Mouse (Mus musculus) C3H10T1/2 (cell line): ENCODE data around the gene Gm4787. TPM values are rescaled to one million over a fixed set of nuclear protein-coding genes. Genes with fewer than 3 reads are reported as not detected.

ENCODE experiments used
- polyA plus RNA-seq, 2 experiments: library from polyadenylated mRNA; unstranded; fragments of >200 nt; fragmentation: generic; extraction: Trizol; gene quantifications; one replicate each; pipeline ENCODE4 v1.2.1; 2012; ENCODE audit warnings: missing spikeins in 2 of 2

Gm4787 gene
- polyA plus RNA-seq, result under 1 TPM; 0.02 to 0.27 TPM

DNA sequence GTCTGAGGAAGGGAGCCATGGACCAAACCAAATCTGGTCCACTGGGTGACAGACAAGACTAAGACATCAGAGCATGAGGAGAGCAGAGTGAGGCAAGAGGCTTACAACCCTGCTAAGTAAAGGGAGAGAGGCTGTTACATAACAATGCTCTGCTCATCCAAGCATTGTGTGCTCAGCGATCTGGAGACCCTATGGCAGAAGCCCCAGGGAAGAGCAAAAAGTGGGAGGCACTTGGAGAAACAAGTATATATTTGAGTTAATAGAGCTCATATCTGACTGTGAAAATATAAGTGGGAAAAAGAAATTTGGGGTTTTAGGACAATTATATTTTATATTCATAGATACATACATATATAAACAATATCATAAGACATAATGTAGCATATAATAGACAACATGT, at the start of gene Gm4787:
Gm4787 (minus strand) TSS at position 101 of the 400 bp plus-strand sequence.

DNA sequence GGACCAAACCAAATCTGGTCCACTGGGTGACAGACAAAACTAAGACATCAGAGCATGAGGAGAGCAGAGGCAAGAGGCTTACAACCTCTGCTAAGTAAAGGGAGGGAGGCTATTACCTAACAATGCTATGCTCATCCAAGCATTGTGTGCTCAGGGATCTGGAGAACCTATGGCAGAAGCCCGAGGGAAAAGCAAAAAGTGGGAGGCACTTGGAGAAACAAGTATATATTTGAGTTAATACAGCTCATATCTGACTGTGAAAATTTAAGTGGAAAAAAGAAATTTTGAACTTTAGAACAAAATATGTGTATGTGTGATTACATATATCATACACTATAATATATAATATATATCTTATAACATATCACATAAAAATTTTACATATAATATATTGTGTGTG, 42.6 kb upstream of the Gm4787 start, which contains the start of gene Adam4:
Adam4 (minus strand) TSS at position 101 of the 400 bp plus-strand sequence.

DNA sequence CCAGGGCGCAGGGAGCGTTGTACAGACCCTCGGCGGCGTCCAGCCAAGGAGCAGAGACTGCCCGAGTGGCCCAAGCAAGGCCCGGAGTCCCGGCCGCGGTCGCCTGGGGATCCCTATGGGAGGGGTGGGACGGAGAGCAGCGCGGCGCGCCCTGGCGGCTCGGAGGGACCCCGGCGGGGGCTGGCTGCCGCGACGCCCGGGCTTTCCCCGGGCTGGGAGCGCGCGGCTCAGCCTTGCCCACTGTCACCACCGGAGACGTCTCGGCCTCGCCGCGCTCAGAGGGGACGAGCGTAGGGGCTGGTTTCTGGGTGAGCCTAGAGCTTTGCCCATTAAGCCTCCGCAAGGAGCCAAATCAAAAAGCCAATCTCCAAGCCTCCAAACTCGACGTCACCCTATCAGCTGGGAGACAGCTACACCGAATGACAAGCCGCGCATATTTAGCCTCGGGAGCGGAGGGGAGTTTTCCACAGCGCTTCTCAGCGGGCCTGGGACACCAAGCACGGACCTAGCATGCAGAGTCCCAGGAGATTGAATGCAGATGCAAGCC, 46.3 kb downstream of the Gm4787 start, which contains the start of gene Slc8a3:
Slc8a3 (minus strand) TSS at position 306 of the 547 bp plus-strand sequence.

Other genes with a start within 250 kb of the Gm4787 start
- gene Slc8a3, start 46.3 kb downstream of the Gm4787 start, polyA plus RNA-seq, result under 1 TPM; 0.01 to 0.08 TPM
- under 1 TPM in 1 of 2 experiments, not detected in 1; 0.32 TPM for gene Adam4, start 42.5 kb upstream of the Gm4787 start, polyA plus RNA-seq
- gene Cox16, start 105.7 kb upstream of the Gm4787 start, polyA plus RNA-seq, result 10 to 100 TPM; 19.8 to 74.8 TPM
- gene Gm20498, start 153.4 kb upstream of the Gm4787 start, polyA plus RNA-seq, result 10 to 100 TPM in 1 of 2 experiments, 1 to 10 TPM in 1; 7.7 to 17.5 TPM
- gene Synj2bp, start 153.4 kb upstream of the Gm4787 start, polyA plus RNA-seq, result 1 to 10 TPM; 4.7 to 9.7 TPM
- gene Adam21, start 189.0 kb upstream of the Gm4787 start, polyA plus RNA-seq, result under 1 TPM in 1 of 2 experiments, not detected in 1; 0.05 TPM
- 10 to 100 TPM in 1 of 2 experiments, 1 to 10 TPM in 1; 1.8 to 25.5 TPM for gene Med6, start 215.5 kb upstream of the Gm4787 start, polyA plus RNA-seq